Mouse (Mus musculus) MEL-GATA-1-ER (cell line): Measurements from ENCODE around the gene Lamb1.

Experiments
- DNase-seq: peaks from one replicate; pipeline ENCODE4 v3.0.0-alpha.2; 2012; ENCODE audit warnings: low read depth; ENCODE audit errors: extremely low read depth

Lamb1 gene

DNA sequence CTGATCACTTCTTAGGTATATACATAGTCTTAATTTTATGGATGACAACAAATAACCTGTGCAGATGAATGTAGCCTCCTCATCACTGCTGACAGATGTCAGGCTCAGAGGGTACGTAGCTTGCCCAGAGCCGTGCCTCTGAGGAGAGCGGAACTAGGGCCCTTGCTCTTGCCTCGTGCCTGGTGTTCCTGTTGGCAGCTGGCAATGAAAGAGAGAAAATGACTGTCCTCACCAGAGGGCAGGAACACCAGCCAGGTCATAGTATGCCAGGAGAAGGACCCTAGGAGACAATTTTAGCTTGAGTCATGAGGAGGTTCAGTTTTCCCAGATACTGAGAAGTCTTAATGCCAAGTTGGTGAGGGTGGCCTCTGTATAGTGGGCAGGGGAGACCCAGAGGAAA lies 48.1 kb downstream of the Lamb1 start:
- DNase-seq, result no peak

DNA sequence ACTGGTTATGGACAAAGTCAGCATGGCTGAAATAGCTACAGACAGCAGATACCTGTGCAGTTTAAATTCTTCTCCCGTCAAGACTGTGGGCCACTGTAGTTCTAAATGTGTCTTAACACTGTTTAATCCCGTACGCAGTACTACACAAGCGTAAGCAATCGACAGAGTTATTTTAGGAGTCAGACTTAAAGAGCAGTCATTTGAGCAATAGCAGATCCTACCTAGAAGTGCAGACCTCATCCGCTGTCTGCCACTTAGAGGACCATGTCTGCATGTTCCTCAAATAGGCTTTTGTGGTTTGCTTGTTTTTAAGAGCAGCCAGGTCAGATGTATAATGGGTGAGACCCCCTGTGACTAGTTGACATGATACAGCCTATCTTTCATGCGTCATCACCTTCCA lies 49.3 kb downstream of the Lamb1 start:
- DNase-seq, result no peak

DNA sequence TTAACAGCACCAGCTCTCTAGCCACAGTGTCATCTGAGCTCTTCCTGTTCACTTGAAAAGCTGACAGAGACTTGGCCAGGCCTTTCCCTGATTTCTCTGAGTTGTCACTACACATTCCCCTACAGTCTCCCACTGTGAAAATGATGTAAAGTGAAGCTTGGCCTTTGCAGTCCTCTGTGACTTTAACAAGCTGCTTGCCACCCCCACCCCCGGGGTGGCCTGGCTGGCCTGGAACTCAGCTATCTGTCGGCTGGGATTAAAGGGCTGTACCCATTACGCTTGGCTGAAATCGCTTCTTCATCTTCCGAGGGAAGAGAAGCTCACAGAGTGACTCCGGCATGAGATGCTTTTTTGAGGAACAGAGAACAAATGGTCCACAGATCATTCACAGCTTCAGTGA lies 50.9 kb downstream of the Lamb1 start:
- no peak for DNase-seq

DNA sequence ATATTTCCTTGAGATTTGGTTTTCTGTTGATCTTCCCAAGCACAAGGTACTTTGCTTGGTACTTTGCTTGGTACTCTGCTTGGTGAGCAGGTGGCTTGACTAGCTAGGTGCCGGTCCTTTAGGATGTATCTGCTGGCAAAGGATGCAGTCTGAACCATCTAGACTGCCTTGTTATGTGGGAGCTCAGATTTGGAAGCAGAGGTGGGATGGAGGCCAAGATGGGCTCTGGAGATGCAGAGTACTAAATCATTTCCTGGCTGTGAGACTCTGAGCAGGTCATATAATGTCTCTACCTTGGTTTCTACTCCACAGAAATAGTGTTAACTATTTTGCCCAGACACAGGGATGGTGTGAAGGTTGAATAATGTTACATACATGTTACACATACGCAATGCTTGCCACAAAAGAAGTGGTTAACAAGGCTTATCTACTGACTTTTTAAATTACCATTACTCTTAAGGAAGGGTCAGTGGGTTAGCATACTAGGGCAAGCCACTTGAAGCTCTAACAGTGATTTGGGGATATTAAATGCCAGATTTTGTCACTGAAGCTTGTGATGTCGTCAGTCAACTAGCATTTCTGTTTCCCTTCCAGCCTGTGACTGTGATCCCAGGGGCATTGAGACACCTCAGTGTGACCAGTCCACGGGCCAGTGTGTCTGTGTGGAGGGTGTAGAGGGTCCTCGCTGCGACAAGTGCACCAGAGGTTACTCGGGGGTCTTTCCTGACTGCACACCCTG lies 52.8 kb downstream of the Lamb1 start:
- DNase-seq, result no peak

DNA sequence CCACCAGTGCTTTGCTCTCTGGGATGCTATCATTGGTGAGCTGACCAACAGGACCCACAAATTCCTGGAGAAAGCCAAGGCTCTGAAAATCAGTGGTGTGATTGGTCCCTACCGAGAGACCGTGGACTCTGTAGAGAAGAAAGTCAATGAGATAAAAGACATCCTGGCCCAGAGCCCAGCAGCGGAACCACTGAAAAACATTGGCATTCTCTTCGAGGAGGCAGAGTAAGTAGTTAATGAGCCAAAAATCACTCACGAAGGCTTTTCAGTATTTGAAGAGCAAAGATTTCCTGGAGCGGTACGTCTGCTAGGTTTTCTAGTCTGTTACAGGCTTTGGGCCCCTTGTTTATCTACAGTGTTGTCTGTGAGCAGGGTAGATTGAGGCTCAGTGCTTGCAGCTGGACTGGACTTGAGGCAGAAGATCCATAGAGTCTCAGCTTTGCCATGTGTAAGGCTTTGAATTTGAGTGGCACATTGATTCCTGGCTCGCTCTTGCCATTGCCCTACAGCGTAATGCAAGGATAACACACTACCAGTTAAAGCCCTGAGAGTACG lies 53.5 kb downstream of the Lamb1 start:
- DNase-seq, result no peak

DNA sequence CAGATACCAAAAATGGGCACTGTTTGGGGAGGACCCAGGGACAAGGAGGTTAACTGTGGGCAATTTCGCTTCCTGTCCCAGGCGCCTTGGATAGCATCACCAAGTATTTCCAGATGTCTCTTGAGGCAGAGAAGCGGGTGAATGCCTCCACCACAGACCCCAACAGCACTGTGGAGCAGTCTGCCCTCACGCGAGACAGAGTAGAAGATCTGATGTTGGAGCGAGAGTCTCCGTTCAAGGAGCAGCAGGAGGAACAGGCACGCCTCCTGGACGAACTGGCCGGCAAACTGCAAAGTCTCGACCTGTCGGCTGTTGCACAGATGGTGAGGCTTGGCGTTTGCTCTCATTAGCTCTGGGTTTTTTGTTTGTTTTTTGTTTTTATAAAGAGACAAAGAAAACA lies 55.8 kb downstream of the Lamb1 start:
- DNase-seq, result no peak

DNA sequence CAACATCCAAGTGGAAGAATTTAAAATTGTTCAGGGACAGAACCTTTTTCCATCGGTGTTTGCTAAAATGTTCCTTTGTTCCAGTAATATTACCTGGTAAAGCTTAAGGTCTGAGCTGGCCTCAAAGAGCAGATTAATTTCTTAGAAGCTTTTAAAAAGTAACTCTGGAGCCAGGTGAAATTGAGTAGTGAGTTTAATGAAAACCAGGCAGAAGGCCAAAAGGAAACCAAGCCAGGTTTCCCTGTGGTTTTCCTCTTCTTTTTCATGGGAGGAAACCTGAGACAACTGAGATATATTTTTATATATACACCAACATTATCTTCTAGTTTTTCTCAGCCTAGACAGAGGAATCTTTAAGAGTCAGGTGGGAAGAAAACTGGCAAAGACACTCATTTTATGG lies 56.5 kb downstream of the Lamb1 start:
- DNase-seq, result no peak

DNA sequence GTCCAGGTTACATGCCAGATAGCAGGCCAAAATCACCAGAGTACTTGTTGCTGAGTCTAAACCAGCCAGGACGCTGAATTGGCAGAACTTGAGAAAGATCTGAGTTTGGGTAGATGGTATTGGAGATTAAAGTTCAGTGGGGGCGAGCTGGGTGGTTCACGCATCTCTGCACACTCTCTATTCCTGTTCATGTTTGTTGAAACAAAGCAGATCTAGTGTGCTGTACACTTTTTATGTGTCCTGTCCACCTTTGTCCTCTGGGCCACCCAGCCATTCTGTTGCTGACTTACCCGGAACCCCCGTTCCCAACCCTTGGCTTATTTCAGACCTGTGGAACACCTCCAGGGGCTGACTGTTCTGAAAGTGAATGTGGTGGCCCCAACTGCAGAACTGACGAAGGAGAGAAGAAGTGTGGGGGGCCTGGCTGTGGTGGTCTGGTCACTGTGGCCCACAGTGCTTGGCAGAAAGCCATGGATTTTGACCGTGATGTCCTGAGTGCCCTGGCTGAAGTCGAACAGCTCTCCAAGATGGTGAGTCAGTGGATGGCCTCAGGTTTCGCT lies 58.2 kb downstream of the Lamb1 start:
- no peak for DNase-seq

DNA sequence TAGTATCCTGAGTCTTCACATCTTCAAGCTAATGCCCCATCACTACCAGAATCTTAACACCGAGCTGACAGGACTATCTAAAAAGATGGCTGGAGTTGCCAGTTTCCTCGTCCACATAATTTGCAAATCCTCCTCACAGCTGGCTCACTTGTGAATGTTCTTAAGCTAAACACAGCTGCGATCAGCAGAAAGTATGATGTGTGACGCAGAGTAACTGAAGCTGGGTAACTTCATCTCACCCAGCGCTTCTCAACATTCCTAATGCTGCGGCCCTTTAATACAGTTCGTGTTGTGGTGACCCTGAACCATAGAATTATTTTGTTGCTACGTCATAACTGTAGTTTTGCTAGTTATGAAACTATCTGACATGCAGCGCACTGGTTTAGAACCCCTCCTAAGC lies 62.1 kb downstream of the Lamb1 start:
- no peak for DNase-seq

DNA sequence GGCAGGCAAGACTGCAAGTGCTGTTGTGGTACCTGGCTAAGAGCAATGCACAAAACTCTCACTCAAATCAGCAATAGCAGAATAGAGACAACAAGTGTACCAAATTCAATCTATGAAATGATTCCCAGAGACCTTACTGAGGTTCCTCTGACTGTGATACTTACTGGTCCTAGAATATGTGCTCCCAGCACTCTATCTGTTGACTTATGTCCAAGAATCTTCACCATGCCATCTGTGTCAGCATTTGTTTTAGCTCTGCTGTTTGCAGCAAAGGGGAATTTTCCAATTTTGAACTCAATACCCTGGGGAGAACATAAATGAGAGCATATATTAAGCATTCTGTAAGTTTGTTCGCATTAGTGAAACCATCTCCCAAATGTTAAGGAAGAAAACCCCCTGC lies 68.2 kb downstream of the Lamb1 start:
- DNase-seq, result no peak

DNA sequence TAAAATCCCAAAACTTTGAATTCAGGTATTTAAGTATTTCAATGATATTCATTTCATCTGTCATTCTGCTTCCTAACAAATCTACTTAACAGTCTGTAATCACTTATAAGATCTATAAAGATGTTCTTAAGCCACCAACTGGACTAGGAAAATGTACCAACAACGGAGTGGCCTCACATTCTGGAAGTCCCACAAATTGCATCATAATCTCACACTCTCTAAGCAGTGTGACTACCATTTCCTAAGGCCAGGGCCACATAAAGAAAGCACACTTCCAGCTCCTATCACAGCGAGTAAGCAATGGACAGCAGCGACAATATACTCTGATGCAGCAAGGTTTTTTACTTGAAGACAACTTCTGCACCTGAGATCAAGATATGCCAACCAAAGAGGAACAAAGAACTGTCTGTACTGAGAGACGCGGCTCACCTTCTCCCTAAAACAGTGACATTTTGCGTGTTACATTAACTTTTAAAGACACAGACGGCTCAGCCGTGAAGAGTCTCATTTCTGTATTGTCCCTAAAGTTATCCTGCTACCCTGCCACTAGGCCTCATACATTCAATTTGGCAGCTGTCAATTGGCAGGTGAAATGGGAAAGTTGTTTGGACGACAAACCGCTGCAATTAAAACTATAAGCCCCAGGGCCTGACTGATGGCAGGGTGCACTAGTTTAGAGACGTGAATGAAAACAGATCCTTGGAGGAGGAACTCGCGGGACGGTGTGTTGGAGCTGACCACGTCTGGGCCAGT lies 85.3 kb downstream of the Lamb1 start:
- DNase-seq, result no peak

DNA sequence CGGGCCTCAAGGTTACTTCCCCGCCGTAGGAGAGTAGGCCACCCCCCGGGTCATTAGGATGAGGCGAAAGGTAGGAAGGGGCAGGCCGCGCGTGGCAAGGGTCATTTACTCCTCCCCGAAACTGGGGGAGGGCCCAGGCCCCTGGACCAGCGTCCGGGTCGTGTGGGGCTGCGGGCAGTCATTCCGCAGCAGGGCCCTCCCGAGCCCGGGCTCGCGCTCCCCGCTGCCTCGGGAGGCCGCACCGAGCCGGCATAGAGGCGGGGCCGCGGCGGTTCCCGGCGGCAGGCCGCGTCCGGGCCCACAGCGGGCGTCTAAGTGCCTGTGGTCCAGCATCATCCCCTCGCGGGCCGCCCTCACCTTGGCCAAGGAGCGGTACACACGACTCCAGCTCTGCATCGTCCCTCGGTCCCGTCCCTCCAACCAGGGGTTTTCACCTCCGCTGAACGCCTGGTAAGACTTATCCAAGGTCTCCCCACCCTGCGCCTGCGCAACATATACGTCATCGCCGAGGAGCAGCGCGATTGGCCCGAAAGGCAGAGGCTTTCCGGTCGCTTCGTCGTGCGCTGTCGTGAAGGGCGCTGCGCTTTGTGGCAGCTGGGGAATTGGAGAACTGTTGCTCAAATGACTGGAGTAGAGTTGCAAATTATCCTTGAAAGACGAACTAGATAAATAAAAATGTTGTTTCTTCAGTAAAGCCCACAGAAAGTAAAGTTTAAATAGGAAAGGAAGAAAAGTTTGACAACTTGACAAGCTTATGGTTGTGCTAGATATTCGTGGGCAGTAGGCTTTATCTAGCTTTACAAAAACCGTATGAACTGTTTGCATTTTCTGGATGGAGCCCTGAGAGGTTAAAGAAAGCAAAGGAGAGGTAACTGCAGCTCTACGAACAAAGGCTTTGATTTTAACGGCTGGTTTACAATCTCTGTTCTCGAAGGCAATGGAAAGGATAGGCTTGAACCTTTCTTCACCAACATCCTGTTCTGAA lies 86.2 kb downstream of the Lamb1 start, which contains the start of gene Dld:
TSS of gene Dld (minus strand) at position 510 of the 985 bp plus-strand sequence.
- peak; percentile 90 for DNase-seq

DNA sequence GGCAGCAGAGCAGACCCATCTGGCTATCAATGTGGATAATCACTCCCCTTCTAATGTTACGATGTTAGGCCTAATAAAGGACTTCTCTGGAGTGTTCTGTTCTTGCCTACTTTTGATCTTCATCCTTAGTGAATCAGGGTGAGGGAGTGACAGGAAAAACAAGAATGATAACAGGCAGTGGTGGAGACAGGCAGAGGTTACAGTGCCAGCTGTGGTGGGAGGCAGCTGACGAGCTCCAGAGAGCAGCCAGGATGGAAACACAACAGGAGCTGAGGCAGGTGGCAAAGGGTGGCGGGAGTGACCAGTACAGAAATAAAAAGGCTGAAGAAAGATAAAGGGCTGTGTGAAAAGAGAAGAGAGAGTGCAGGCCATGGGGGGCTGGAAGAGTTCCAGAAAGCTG lies 101.4 kb downstream of the Lamb1 start:
- DNase-seq, result no peak

DNA sequence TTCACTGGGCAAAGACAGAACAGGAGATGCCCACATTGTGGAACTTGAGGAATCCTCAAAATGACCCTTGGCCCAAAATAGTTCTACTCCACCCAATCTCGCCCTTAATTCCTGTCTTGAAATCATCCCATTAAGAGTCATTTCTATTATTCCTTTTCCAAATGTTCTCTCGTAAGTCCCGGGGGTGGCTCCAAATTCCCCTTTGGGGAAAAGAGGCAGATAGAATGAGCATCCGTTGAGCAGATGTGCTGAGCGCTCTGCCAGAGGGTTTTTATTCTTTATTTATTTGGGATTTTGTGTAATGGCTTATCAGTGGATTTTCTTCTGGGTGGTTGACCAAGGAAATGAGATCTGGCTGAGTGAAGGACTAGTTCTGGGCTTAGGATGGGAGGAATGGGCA lies 102.7 kb downstream of the Lamb1 start:
- DNase-seq, result no peak

DNA sequence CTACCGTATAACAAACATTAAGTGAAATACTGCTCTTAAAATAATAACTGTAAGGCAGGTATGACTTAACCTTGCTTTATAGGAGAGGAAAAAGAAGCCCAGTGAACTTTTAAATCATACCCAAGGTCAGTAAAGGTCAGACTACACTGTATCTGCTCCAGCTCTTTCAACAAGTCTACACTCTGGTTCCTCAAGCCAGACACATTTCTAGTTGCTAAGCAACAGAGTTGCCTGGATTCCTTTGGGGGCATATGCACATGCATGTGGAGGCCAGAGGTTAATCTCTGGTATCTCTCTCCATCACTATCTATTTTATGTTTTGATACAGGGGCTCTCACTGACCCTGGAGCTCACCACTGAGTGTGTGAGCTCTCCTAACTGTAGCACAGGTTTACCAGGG lies 104.1 kb downstream of the Lamb1 start:
- no peak for DNase-seq

DNA sequence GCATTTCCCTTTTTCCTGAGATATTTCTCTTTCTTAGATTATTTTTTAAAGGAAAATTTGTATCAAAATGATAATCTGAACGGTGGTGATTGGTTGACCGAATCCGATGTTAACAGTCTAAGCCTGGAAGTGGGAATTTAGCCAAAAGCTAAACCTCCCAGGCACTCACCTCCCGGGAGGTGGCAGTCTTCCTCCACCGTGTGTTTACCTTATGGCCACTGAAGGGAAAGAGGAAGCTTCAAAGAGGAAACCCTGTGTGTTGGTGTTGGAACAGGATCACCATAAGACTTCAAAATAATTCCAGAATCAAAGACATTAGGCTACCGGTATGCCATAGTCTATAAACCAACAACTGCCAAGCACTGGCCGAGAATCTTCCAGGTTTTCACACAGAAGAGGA lies 104.6 kb downstream of the Lamb1 start:
- DNase-seq, result no peak

DNA sequence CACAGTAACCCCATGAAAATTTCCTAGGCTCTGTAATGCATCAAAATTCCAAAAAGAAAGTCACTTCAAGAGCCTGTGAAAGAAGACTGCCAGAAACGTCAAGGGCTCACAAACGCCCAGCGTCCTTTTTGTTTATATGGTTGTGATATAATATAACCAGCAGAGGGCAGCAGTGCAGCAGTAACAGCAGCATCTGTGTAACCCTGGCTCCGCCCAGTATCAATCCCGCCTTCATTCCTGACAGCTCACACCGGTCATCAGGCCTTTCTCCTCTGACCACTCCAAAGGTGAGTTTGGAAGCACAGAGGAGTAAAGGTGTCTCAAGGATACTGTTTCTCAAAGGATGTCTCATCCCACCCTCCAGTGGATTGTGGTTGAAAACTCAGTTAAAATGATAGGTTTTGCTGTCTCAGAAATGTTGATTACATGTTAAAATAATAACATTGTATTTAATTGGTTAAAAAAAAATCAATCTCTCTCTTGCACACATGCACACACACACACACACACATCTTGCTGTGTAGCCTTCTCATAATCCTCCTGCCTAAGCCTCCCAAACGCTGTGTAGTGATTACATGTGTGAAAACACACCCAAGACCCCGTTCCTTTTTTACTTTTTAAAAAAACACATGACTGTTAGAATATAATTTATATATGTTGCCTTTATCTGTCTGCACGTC lies 109.7 kb downstream of the Lamb1 start:
- DNase-seq, result peak; percentile 67

DNA sequence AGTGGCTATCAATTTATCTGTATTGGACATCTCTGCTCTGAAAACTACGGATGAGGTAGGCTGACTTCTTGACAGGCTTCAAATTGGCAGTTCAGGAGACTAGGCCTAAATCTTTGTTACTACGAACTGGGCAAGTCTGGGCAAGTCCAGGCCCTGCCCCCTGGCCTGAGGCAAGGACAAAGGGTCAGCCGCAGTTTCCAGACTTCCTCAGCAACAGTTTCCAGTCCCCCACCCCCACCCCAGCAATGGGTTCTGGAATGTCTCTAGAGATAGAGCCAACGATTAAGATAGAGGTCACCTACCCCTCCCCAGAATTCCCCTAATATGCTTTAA lies 110.2 kb downstream of the Lamb1 start:
- no peak for DNase-seq

DNA sequence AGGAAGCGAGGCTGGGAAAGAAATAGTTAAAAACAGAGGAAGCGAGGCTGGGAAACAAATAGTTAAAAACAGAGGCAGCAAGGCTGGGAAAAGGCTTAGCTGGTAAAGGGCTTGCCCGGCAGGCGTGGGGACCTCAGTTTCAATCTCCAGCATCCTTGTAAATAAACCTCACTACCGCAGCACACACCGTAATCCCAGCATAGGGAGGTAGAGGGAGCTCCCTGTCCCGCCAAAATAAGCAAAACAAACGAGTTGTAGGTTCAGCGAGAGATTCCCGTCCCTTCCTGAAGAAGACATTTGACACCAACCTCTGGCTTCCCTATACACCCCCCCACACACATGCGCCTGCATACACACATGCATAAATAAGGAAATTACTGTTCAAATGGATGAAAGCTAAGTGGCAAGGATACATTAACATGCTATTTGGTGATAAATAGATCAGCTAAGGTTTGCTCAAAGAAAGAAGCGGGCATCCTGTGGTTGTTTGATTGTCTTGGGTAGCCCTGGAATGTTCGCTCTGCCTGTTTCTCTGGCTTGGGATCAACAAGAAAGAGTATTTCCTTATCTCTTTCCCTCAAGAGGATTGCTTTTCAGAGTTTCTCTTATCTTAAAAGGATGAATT lies 111.4 kb downstream of the Lamb1 start:
- no peak for DNase-seq

DNA sequence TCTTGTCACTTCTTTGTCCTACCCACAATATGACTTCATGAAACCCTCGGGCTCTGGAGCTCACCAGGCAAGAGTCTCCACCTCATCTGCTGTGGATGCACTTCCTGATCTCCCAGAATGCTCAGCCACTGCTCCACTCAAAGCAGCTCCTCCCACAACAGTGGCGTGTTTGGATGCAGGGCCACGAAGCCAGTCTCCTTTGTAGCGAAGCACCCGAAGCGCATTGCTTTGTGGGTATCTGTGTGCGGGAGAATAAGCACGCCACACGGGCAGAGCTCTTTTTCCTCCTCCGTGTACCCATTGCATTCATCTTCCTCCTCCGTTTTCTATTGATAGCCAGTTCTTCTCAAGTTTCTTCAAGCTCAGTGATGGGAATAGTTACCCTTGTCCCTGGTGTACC lies 112.2 kb downstream of the Lamb1 start:
- no peak for DNase-seq
